Mouse (Mus musculus): ENCODE results near the gene Ctsw. TPM values are rescaled to one million over a fixed set of nuclear protein-coding genes. Genes with fewer than 3 reads are reported as not detected.

Ctsw gene
- polyA plus RNA-seq, 1 experiment from 2014 or later, result 0.53 TPM

DNA sequence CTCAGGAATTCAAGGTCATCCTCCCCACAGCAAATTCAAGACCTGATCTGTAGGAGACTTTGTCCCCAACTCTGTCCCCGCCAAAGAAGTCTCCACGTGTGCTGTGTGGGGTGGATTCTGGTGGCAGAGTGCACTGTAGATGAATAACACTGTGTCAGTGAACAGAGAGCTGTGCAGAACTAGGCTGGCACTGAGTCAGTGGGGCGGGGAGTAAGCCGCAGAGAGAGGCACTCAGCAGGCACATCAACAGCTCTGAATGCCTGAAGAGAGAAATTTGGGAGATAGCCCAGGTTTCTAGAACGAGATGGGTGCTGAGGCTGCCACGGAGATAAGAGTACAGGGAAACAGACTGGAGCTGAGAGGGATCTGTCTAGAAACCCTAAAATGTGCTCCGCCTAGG lies 9.3 kb downstream of the Ctsw start:
- 0 out of 2 replicates have a peak, but pooled peaks cover 6% of the 10 kb centered on the region for H3K27me3 ChIP-seq
- no peak overlapping the region for H3K27ac ChIP-seq
- peaks cover 17% of the 10 kb centered on the region for H3K36me3 ChIP-seq
- ATAC-seq (ENCODE audit: low read depth), result no peak
- no peak for DNase-seq
- WGBS (ENCODE audit: insufficient replicate concordance), result 59% methylated on average over 7 of the region's 7 CpGs
- no peaks in the 10 kb centered on the region for H3K9me3 ChIP-seq (replicated peaks)
- peak overlapping the region; percentile 6; the same call in 1 of the 2 replicates for H3K4me2 ChIP-seq
- peaks cover 63% of the 10 kb centered on the region for H3K4me1 ChIP-seq (replicated peaks)
- no peak overlapping the region for H3K9ac ChIP-seq
- no peak overlapping the region for H3K4me3 ChIP-seq (replicated peaks)

DNA sequence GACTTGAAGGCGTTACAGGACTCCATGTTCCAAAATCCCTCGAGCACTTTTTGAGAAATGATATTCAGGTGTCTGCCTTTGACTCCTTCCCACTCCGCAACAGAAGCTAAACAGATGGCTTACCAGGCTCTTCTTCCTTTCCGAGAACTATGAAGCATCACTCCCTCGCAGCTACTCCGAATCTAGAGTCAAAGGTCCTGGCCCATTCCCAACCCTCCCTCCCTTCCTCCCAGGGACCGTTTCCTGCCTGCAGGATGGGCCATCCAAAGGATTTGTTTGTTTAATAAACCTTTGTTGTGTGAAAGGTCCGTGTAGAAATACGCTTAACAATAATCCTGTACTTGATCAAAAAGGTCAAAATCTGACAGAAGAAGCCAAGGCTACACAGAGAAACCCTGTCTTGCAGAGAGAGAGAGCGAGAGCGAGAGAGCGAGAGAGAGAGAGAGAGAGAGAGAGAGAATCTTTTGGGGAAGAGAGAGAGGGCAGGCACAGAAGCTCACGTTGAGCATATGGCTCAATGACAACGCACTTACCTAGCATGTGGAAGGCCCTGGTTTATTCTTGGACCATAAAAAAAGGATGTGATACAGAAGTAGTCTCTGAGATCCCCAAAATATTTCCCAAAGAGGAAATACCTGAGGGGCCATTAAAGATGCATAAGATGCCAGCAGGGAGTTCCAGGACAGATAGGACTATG lies 10.4 kb downstream of the Ctsw start, which contains the start of gene Ccdc85b:
Gene Ccdc85b (minus strand): TSS at position 149 of the 697 bp plus-strand sequence.
- Histone ChIP-seq H3K4me1 (replicated peaks) (peaks cover 63% of the 10 kb centered on the region), H3K27me3 (0 out of 2 replicates have a peak, but pooled peaks cover 6% of the 10 kb centered on the region), H3K9me3 (replicated peaks) (no peaks in the 10 kb centered on the region), H3K9ac (peak within 1 kb of the TSS; percentile 79), H3K27ac (peak within 1 kb of the TSS; percentile 77), H3K36me3 (peaks cover 9% of the 10 kb centered on the region; the same call in 1 of the 2 replicates), H3K4me3 (replicated peaks) (peak within 1 kb of the TSS; percentile 72), H3K4me2 (peak within 1 kb of the TSS; percentile 99)
- ATAC-seq (ENCODE audit: low read depth), result peak; percentile 4
- 15% methylated on average over 14 of the region's 14 CpGs for WGBS (ENCODE audit: insufficient replicate concordance)
- no peak for DNase-seq

DNA sequence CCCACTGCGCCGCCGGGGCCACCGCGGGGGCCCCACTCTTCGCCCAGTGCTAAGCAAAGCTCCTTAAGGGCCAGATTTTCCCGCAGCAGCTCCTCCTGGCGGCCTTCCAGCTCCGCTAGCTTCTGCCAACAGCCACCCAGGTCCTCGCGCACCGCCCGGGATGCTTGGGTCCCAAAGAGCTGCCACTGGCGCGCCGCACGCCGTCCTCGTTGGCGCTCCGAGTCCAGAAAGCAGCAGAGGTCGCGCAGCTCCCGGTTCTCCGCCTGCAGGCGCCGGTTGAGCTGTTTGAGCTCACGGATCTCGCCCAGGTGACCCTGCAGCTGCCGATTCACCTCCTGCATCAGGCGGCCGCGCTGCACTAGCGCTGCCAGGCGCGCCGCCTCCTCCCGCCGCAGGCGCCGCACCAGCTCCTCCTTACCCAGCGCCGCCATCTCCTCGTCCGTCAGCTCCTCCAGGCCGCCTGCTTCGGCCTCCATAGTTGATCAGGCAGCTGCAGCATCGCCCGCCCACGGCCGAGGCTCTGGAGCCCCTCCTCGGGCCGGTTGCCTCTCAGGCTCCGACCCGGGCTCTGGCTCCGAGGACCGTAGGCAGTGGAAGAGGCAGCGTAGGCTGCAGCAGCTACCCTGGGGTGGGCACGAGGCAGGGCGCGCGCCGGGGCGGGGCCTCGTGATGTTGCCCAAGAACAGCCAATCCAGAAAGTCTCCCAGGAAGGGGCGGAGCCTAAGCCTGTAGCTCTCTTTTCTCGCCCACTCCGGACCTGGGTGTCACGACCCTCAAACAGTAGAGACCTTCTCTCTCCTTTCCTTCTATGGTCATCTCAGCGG lies 11.2 kb downstream of the Ctsw start:
- Histone ChIP-seq H3K27me3 (0 out of 2 replicates have a peak, but pooled peaks cover 6% of the 10 kb centered on the region), H3K36me3 (0 out of 2 replicates have a peak, but pooled peaks cover 2% of the 10 kb centered on the region), H3K4me2 (peak overlapping the region; percentile 99), H3K9me3 (replicated peaks) (no peaks in the 10 kb centered on the region), H3K4me3 (replicated peaks) (peak overlapping the region; percentile 72), H3K9ac (peak overlapping the region; percentile 79), H3K4me1 (replicated peaks) (peaks cover 63% of the 10 kb centered on the region), H3K27ac (peak overlapping the region; percentile 77)
- ATAC-seq (ENCODE audit: low read depth) (peak; percentile 88), DNase-seq (peak; percentile 88)
- WGBS (ENCODE audit: insufficient replicate concordance), result under 1% methylated on average over 70 of the region's 70 CpGs

DNA sequence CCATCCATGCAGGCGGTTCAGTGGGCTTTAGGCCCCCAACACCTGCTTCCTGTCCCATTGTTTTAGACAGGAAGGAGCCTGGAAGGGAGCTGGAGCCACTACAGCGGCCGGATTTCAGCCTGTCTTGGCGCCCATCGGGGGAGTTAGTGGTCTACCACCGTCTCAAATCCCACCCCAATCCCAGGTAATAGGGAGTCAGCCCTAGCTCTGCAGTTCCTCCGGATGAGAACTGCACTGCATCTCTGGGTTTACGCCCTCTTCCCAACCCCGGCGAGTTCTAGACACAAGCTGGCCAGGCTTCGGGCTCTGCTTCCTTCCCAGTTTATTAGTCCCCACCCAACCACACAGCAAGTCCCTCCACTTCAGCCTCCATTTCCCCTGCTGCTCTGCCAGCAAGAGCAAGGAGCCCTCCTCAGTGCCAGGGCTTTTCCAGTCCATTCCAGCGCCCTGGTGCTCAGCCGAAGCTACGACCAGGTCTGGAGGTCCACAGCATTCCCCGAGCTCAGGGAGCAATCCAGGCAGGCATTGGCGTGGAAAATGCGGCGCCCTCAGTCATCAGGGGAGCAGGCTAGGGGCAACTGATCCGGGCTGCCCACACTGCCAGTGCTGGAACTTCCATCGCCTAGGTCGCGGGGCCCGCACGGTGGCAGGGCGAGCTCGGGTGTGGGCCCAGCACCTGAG lies 11.9 kb downstream of the Ctsw start:
- Histone ChIP-seq H3K27ac (peak overlapping the region; percentile 77), H3K27me3 (0 out of 2 replicates have a peak, but pooled peaks cover 6% of the 10 kb centered on the region), H3K4me3 (replicated peaks) (peak overlapping the region; percentile 72), H3K9ac (peak overlapping the region; percentile 79), H3K4me2 (peak overlapping the region; percentile 99), H3K9me3 (replicated peaks) (no peaks in the 10 kb centered on the region), H3K4me1 (replicated peaks) (peaks cover 59% of the 10 kb centered on the region), H3K36me3 (0 out of 2 replicates have a peak, but pooled peaks cover 2% of the 10 kb centered on the region)
- ATAC-seq (ENCODE audit: low read depth) (no peak), DNase-seq (no peak)
- 3% methylated on average over 26 of the region's 26 CpGs for WGBS (ENCODE audit: insufficient replicate concordance)

DNA sequence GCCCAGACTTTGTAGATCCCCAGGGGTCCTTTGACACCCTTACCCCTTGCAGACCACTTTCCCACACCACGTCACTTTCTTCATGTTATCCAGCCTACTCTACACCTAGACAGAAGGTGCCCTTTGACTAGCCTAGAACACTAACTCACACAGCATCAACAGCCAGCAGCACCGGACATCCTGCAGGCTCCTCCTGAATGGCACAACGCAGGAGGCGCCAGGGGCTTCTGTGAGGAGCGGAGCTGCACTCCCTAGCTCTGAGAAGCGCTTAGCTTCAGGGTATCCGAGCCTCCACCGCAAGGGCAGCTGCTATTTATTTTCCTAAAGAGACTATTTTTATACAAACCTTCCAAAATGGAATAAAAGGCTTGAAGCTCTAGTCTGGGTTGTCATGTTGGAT lies 12.7 kb downstream of the Ctsw start:
- Histone ChIP-seq H3K27ac (no peak overlapping the region), H3K4me1 (replicated peaks) (peaks cover 52% of the 10 kb centered on the region), H3K9me3 (replicated peaks) (no peaks in the 10 kb centered on the region), H3K4me2 (peak overlapping the region; percentile 99), H3K9ac (peak overlapping the region; percentile 79), H3K36me3 (0 out of 2 replicates have a peak, but pooled peaks cover 2% of the 10 kb centered on the region), H3K27me3 (peaks cover 8% of the 10 kb centered on the region), H3K4me3 (replicated peaks) (peak overlapping the region; percentile 72; the same call in 1 of the 2 replicates)
- WGBS (ENCODE audit: insufficient replicate concordance), result 59% methylated on average over 8 of the region's 8 CpGs
- ATAC-seq (ENCODE audit: low read depth) (no peak), DNase-seq (no peak)

DNA sequence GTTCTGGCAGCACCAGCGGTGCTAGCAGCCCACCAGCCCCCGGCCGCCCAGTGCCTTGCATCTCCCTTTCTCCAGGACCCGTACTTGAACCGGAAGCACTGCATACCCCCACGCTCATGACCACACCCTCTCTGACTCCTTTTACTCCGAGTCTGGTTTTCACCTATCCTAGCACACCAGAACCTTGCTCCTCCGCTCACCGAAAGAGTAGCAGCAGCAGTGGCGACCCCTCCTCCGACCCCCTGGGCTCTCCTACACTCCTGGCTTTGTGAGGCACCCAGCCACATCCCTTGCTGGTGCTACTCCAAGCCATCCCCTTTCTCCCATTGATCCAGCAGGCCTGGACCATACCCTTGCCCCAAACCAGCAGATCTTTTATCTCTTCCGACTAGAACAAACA lies 13.3 kb downstream of the Ctsw start:
- ATAC-seq (ENCODE audit: low read depth), result no peak
- WGBS (ENCODE audit: insufficient replicate concordance), result 69% methylated on average over 12 of the region's 12 CpGs
- H3K9me3 ChIP-seq (replicated peaks), result no peaks in the 10 kb centered on the region

DNA sequence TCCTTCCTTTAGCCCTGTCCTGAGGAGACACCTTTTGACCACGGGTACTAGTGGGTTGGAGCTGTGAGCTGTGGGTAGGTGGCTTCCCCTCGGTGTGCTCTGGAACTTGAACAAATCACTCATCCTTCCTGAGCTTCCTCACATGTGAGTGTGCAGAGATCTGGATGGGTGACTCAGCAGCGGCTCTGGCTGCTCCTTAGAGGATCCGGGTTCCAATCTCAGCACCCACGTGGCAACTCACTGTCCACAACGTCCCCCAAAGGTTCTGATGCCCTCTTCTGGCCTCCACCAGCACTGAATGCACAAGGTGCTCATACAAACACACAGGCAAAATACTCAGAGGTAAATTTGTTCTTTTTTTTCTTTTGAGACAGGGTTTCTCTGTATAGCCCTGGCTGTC lies 16.5 kb downstream of the Ctsw start:
- Histone ChIP-seq H3K27me3 (peaks cover 46% of the 10 kb centered on the region), H3K27ac (no peak overlapping the region)

More for the DNA sequence above, 13.3 kb downstream of the Ctsw start:
- no peak overlapping the region for H3K27ac ChIP-seq
- no peak overlapping the region for H3K9ac ChIP-seq
- H3K4me2 ChIP-seq, result peak overlapping the region; percentile 99
- peaks cover 49% of the 10 kb centered on the region for H3K4me1 ChIP-seq (replicated peaks)
- peaks cover 13% of the 10 kb centered on the region for H3K27me3 ChIP-seq
- H3K36me3 ChIP-seq, result 0 out of 2 replicates have a peak, but pooled peaks cover 2% of the 10 kb centered on the region
- no peak overlapping the region for H3K4me3 ChIP-seq (replicated peaks)
- no peak for DNase-seq

DNA sequence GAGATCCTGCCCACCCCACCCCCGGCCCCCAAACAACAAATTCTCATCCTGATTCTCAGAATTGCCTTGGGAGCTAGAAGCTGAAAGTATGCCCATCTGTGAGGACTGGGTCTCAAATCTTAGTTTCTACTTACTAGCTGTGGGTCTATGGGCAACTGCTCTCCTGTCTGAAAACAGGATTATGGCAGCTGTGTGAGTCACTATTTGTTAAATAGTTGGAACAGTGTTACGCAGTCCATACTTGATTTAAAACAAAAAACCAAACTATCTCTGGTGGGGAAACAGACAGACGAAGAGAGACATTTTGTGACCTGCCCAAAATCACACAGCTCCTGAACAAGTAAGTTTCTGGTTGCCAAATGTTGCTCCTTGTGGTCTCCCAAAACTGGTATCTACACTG lies 18.6 kb downstream of the Ctsw start:
- Histone ChIP-seq H3K4me3 (replicated peaks) (no peak overlapping the region), H3K9me3 (replicated peaks) (no peaks in the 10 kb centered on the region), H3K36me3 (0 out of 2 replicates have a peak, but pooled peaks cover 2% of the 10 kb centered on the region), H3K27me3 (peaks cover 60% of the 10 kb centered on the region), H3K27ac (no peak overlapping the region), H3K9ac (no peak overlapping the region), H3K4me2 (no peak overlapping the region), H3K4me1 (replicated peaks) (peaks cover 24% of the 10 kb centered on the region)
- DNase-seq (no peak), ATAC-seq (ENCODE audit: low read depth) (no peak)
- 68% methylated on average over 3 of the region's 3 CpGs for WGBS (ENCODE audit: insufficient replicate concordance)

More for the DNA sequence above, 16.5 kb downstream of the Ctsw start:
- WGBS (ENCODE audit: insufficient replicate concordance), result 60% methylated on average over 6 of the region's 6 CpGs
- H3K36me3 ChIP-seq, result 0 out of 2 replicates have a peak, but pooled peaks cover 2% of the 10 kb centered on the region
- H3K4me3 ChIP-seq (replicated peaks), result no peak overlapping the region
- H3K4me2 ChIP-seq, result no peak overlapping the region
- peaks cover 45% of the 10 kb centered on the region for H3K4me1 ChIP-seq (replicated peaks)
- no peak overlapping the region for H3K9ac ChIP-seq
- ATAC-seq (ENCODE audit: low read depth), result no peak
- H3K9me3 ChIP-seq (replicated peaks), result no peaks in the 10 kb centered on the region
- no peak for DNase-seq

DNA sequence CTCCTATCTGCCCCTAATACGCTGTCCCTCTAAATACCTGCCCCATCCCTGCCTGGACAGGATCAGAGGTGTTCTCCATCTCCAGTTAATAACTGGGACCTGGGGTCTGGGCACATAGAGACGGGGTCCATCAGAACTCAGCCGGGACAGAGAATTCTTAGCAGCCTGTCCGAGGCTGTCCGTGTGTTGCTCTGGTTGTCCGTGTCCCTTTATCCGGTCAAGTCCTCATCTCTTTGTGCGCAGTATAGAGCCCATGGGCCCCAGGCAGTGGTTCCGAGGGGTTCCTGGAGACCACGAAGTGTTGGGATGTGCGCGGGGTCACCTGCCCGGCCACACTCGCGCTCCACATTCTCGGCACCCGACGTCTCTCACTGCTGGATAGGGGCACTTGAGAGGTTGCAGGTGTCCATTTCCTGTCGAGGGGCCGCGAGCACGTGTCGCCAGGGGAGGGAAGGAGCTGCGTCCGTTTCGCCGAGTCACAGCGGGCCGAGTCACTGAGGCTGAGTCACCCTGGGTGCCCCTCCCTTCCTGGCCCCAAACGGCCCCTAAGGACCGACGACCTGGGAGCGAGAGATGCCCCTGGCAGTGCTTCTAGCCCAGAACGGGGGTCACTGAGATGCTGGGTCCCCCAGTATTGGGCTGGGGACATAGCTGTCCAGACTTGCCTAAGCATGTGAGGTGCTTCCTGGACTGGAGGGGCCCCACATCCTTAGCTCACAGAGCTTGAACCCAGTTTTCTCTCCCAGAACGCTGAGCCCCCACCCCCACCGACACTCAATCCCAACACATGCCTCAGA lies 19.8 kb downstream of the Ctsw start:
- peak overlapping the region; percentile 64 for H3K4me3 ChIP-seq (replicated peaks)
- ATAC-seq (ENCODE audit: low read depth) (peak; percentile 73), DNase-seq (peak; percentile 65)
- H3K4me2 ChIP-seq, result peak overlapping the region; percentile 87
- peaks cover 22% of the 10 kb centered on the region for H3K4me1 ChIP-seq (replicated peaks)
- no peaks in the 10 kb centered on the region for H3K9me3 ChIP-seq (replicated peaks)
- no peak overlapping the region for H3K27ac ChIP-seq
- 6% methylated on average over 36 of the region's 36 CpGs for WGBS (ENCODE audit: insufficient replicate concordance)
- peaks cover 71% of the 10 kb centered on the region for H3K27me3 ChIP-seq
- H3K9ac ChIP-seq, result peak overlapping the region; percentile 49; the same call in 1 of the 2 replicates
- H3K36me3 ChIP-seq, result no peaks in the 10 kb centered on the region

Measured in liver, embryonic 13.5 days (tissue).